Mouse (Mus musculus) left cerebral cortex, postnatal 4 days (tissue): ENCODE results near the gene Gmds. TPM values are rescaled to one million over a fixed set of nuclear protein-coding genes. Genes with fewer than 3 reads are reported as not detected.
A peak's percentile ranks its signal among the peaks of the same experiment; 100 is the strongest.

ENCODE experiments used
- DNase-seq: peaks from one replicate; pipeline ENCODE4 v3.0.0-alpha.2; 2022
- intact Hi-C: fragments of 180-260 bp; cut with DNase I; formaldehyde crosslinking; loops from one replicate; pipeline ENCODE4 v1.15.1; 2025
- total RNA-seq, 2 experiments: library from RNA; stranded (reverse); gene quantifications; 2 replicates each; pipeline ENCODE4 v1.2.3; 2021

Gene Gmds
- total RNA-seq, 2 experiments from 2014 or later = 25.3 to 26.3 TPM

DNA sequence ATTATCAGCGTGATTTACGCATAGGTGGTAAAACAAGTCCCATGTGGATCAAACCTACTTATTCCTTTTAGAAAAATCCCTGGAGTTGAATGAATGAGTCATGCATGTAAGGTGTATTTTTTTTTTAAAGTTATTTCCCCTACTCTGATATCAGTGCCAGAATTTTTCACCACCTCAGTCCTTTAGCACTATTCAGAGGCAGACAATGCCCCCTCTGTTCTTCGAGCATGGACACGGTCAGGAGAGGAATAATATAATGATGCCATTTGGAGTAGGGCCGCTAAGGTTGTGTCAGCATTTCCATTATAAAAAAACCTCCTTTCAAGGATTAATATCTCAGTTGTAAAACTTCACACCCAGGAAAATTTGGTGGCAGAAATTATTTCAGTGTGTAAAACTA, 301.6 kb downstream of the Gmds start:
- DNase-seq = no peak
- intact Hi-C loops = no loop called here

- intact Hi-C loops = no loop called here
Observed at GRCm38 (mm10) chr13:32034799-32035448, 303.6 kb downstream of the Gmds start.

GRCm38 (mm10) chr13:32034139-32034538, 304.4 kb downstream of the Gmds start:
- intact Hi-C loops = no loop called here
- DNase-seq = no peak

More at GRCm38 (mm10) chr13:32034799-32035448, 303.6 kb downstream of the Gmds start:
- DNase-seq = no peak

DNA sequence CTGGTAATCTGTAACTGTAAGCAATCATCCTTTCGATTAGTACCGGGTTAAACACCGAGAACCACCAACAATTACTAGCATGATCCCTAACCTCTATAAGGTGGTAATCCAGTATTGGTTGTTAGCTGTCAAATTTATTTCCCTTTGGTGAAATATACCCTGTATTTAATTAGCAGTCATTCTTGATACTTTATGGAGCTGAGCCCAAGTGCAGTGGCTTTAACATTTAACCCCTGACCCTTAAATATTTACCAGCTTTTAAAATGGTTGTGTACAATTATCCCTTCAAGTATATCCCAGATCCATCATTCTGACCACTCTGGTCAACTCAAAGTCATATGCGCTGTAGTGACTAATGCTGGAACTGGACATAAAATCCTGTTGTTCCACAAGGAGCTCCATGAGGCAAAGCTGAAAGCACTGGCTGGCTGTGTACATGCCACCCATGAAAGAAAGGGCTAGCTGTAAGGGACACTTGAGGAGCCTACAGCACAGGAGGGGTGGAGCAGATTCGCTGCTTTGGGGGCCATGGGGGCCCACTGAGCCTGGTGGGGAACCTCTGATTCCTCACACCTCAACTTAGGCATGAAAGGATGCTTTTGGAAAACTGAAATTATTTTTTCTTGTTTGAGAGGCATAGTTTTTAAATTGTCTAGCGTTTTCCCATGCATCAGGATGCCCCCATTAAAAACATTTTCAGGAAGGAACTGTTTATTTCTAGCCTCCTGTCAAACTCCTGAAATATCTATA, 312.1 kb downstream of the Gmds start:
- intact Hi-C loops = no loop called here
- DNase-seq = no peak

GRCm38 (mm10) chr13:32024822-32025221, 313.7 kb downstream of the Gmds start:
- intact Hi-C loops = no loop called here
- no peak for DNase-seq

DNA sequence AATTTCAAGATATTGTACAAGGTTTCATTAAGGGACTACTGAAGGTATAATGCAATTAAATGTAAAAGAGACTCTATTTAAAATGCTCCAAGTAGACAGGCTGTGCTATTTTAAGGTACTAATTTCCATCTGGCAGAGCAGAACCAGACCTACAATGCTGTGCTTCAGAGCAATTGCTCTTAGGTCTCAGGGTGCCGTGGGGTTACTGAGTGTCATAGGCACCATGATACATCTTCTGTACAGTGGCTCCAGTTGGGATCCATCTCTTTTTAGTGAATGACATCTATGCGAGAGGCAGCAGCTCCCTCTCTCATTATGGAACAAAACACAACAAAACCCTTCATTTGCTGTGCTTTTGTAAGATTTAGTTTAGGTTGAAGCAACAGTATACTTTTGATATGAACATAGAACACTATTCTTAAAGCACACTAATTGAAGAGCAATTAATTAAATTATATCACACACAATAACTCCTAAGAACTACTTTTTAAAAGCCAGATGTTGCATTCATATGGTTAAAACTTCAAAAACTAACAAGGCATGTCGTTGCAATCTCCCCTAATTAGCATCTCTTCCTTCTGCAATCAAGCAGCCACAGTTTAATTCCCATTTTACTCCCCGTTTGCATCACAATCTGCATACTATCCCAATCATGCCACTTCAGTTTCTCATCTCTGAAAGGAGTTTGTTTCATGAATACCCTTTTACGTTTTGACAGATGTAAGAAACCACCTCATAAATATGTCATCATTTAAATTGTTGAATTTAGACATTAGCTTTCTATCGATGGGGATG, 317.9 kb downstream of the Gmds start:
- intact Hi-C loops = no loop called here
- no peak for DNase-seq

DNA sequence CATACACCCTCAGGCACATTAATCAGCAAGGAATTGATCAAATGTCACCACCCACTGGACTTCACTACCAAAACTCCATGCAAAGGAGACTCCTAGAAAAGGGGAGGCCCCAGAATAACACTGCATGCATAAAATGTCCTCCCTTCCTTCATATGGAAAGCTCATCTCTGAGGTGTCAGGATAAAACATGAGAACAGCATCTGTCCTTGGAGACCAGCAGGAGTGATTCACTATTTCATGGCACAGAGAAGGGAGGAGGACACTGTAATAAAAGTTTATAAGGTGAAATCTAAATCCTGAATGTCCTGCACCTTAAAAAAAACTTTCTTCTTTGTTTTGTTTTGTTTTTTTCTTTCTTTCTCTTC, 319.3 kb downstream of the Gmds start:
- intact Hi-C loops = no loop called here
- DNase-seq = no peak

GRCm38 (mm10) chr13:32018518-32019255, 319.9 kb downstream of the Gmds start:
- DNase-seq = peak; percentile 79
- intact Hi-C loops = no loop called here

GRCm38 (mm10) chr13:32008802-32009201, 329.7 kb downstream of the Gmds start:
- no peak for DNase-seq
- intact Hi-C loops = no loop called here

- intact Hi-C loops = no loop called here
- no peak for DNase-seq
Observed at GRCm38 (mm10) chr13:32008116-32008641, 330.4 kb downstream of the Gmds start.

- intact Hi-C loops = no loop called here
- no peak for DNase-seq
Observed at GRCm38 (mm10) chr13:31993391-31993790, 345.1 kb downstream of the Gmds start.

DNA sequence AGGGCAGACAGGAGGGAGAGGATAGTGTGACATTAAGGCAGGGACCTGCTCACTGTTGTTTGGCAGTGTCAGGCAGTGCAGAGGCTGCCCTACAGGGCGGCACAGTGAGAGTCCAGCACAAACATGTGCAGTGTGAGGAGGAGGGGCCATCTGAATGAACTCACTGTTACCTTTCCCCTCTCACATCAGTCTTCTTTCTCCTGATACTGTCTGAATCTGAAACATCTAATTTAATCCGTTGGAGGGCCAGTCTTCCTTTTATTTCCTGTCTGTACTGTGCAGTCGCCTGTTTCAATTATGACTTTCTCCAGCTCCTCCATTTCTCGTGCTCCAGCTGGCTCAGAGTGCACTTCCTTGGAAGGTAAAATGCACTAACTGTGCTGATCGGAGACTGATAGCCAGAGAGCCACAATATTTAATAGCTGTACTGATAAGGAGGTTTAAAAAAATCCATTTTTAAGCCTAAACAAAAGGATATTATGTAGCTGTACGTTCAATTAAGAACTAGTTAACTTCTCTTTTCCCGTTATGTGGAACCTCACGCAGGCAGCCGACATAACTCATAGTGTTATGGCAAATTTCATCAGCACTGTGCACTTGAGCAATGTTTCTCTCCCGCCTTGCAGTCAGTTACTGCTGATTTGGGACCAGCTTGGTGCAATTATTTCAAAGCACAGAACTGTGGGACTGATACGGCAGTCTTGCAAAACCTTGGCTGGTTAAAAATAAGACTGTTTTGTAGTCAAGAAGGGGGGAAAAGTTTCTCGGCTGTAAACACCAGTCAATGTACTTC, 345.9 kb downstream of the Gmds start:
- intact Hi-C loops = no loop called here
- no peak for DNase-seq

GRCm38 (mm10) chr13:31981198-31981597, 357.3 kb downstream of the Gmds start:
- DNase-seq = no peak
- intact Hi-C loops = no loop called here

DNA sequence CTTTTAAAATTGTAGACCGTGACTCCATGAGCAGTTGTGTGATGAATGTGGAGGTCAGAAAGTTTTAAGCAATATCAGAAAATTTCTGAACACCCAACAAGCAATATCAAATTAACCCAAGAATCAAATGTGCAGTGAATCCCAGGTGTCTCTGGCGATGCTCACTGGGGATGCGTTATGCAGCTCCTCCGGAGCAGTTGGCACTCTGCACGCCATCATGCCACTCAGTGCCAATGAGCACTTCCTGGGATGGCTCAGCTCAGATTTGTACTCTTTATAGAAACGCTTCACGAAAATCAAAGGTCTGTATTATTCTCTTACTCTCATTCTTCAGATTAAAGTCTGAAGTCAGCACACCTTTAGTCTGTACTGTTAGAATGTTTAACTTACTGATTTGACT, 360.4 kb downstream of the Gmds start:
- no peak for DNase-seq
- intact Hi-C loops = no loop called here

- no peak for DNase-seq
- intact Hi-C loops = no loop called here
Observed at GRCm38 (mm10) chr13:31974751-31975479, 363.6 kb downstream of the Gmds start.

GRCm38 (mm10) chr13:31971040-31971501, 367.5 kb downstream of the Gmds start:
- intact Hi-C loops = no loop called here
- no peak for DNase-seq

DNA sequence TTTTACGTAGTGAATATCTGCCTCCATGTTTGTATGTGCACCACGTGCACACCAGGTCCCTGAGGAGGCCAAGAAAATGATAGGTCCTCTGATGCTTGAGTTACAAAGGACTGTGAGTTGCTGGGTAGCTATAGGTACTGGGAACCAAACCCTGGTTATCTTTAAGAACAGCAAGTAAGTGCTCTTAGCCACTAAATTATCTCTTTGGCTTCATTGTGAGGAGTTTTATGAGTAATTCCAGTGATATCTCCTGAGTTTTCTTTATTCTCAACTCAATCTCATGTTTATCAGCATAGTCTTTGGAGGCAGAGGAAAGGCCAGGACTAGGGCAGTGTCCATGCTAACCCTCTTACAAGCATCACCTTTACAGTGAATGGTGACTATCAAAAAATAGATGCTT, 370.3 kb downstream of the Gmds start:
- DNase-seq = no peak
- intact Hi-C loops = no loop called here

DNA sequence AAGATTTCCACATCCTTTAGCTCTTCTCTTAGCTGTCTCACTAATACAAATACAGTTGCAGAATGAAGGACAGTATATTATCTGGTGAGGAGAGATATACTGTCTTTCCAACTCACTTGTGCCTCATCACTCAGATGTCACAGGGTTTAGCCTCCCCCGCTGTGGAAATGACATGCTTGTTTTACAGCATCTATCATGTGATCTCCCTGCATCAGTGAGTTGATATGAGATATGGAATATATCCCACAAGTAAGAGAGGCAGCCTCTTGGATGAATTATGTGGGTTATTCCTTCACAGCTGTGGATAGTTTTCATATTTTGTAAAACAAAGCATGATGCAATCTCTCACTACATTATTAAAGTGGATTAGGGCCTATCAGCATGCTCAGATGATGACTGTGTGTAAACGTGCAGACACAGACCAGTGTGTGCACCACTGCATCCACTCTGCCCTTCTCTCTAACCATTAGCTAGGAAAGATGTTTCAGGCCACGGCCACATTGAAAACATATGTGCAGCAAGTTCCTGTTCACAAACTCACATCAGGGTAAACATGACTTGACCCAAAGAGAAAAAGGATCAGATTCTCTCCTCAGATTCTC, 371.5 kb downstream of the Gmds start:
- intact Hi-C loops = no loop called here
- no peak for DNase-seq

- no peak for DNase-seq
- intact Hi-C loops = no loop called here
Observed at GRCm38 (mm10) chr13:31960514-31960913, 378.0 kb downstream of the Gmds start.
